Mouse (Mus musculus) forebrain, embryonic 11.5 days (tissue): ENCODE measurements around the gene Gps2. TPM values are rescaled to one million over a fixed set of nuclear protein-coding genes. Genes with fewer than 3 reads are reported as not detected.

Experiments
- ATAC-seq: fragments of 200-750 bp; cut with Nextera tagmentation; replicated peaks from 2 replicates; pipeline ENCODE4 v1.8.0; 2017; ENCODE audit warnings: moderate TSS enrichment; ENCODE audit not compliant: low FRiP score
- DNase-seq: peaks from one replicate; pipeline ENCODE4 v3.0.0-alpha.2; 2017; ENCODE audit warnings: low spot score
- H3K27ac ChIP-seq: fragments of 300-500 bp; sonication (generic); 2 replicates; pipeline ENCODE4 v1.5.1; 2014; ENCODE audit warnings: low read depth, low read length
- H3K27me3 ChIP-seq: fragments of 300-500 bp; sonication (generic); 2 replicates; pipeline ENCODE4 v1.6.1; 2014; ENCODE audit warnings: mild to moderate bottlenecking, low read length, mixed read lengths; ENCODE audit not compliant: control insufficient read depth, insufficient read depth
- H3K36me3 ChIP-seq: fragments of 300-500 bp; sonication (generic); 2 replicates; pipeline ENCODE4 v1.6.1; 2014; ENCODE audit warnings: mild to moderate bottlenecking, low read length, moderate library complexity, mixed read lengths; ENCODE audit not compliant: control insufficient read depth, insufficient read depth
- H3K4me1 ChIP-seq: fragments of 300-500 bp; sonication (generic); replicated peaks from 2 replicates; pipeline ENCODE4 v1.6.1; 2014; ENCODE audit warnings: low read length, mixed read lengths; ENCODE audit not compliant: control insufficient read depth, insufficient read depth
- H3K4me2 ChIP-seq: fragments of 300-500 bp; sonication (generic); 2 replicates; pipeline ENCODE4 v1.6.1; 2014; ENCODE audit warnings: low read depth, mild to moderate bottlenecking, low read length, moderate library complexity, mixed read lengths; ENCODE audit not compliant: severe bottlenecking
- H3K4me3 ChIP-seq: fragments of 300-500 bp; sonication (generic); 2 replicates; pipeline ENCODE4 v1.5.1; 2014; ENCODE audit warnings: low read depth, low read length
- H3K9ac ChIP-seq: fragments of 300-500 bp; sonication (generic); 2 replicates; pipeline ENCODE4 v1.6.1; 2014; ENCODE audit warnings: low read length
- H3K9me3 ChIP-seq: fragments of 300-500 bp; sonication (generic); 2 replicates; pipeline ENCODE4 v1.6.1; 2016; ENCODE audit warnings: low read length, mixed read lengths; ENCODE audit not compliant: control insufficient read depth
- WGBS: fragments of 180-500 bp; shearing (Covaris S2); extraction: QIAGEN DNeasy Blood & Tissue Kit; methylation state at CpG from one replicate; pipeline ENCODE4 v1.1.7; 2014; 5-methylcytosine and 5-hydroxymethylcytosine counted together
- polyA plus RNA-seq: library from polyadenylated mRNA; unstranded; fragments of >200 nt; fragmentation: Nextera tagmentation; extraction: Ambion mirVana; gene quantifications from 2 replicates; pipeline ENCODE4 v1.2.1, GENCODE M21; 2014

The Gps2 gene
- polyA plus RNA-seq, 1 experiment from 2014 or later: 99.2 TPM

DNA sequence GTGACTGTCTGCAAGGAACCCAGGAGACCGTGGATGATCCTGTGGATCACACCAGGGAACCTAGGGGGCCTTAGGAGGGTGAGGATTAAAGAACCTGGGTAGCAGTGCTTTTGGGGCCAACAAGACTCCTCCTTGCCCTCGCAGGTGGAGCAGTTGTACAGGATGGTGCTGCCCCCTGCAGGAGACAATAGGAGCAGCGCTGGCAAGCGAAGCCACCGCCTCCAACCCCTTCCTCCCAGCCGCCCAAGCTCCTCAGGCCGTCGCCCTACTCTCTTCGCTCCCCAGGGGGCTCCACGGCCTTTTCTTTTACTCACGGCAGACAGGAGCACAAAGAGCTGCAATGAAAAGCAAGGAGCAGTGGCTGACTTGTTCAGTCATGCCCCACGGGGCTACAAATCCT is 36.8 kb upstream of the Gps2 start:
- 0 out of 2 replicates have a peak overlapping the region, but pooled peaks have one; percentile 6 for H3K4me3 ChIP-seq
- H3K9ac ChIP-seq: peak overlapping the region; percentile 29
- no peak overlapping the region for H3K27ac ChIP-seq
- peak overlapping the region; percentile 43; the same call in 1 of the 2 replicates for H3K4me2 ChIP-seq
- no peaks in the 10 kb centered on the region for H3K9me3 ChIP-seq
- H3K36me3 ChIP-seq: no peaks in the 10 kb centered on the region
- WGBS: 2% methylated on average over 12 of the region's 12 CpGs
- ATAC-seq: peak; percentile 58; the same call in 1 of the 2 replicates
- H3K27me3 ChIP-seq: peaks cover 2% of the 10 kb centered on the region; the same call in 1 of the 2 replicates
- H3K4me1 ChIP-seq: peaks cover 6% of the 10 kb centered on the region; the same call in 1 of the 2 replicates
- DNase-seq: peak; percentile 93

DNA sequence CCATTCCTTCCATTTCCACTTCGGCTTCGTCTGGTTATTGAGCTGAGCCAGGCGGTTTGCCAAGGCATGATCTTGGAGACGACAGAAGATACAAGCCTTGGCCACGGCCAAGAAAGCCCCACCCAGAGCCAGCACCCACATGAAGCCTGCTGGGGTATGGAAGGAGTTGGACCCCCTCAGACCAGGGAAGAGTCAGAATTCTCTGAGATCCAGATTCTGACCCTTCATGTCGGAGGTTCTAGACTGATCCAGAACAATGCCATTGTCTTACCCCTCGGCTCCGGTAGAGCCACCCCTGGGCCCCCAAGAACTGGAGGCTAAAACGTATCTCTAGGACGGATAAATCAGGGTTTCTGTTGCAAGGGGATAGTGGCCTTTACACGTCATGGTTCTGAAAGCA is 35.8 kb upstream of the Gps2 start, which contains the start of gene Tmem95:
Gene Tmem95 (minus strand): TSS at position 141 of the 400 bp plus-strand sequence.
- Histone ChIP-seq H3K4me3 (0 out of 2 replicates have a peak within 1 kb of the TSS, but pooled peaks have one; percentile 6), H3K9ac (peak within 1 kb of the TSS; percentile 29), H3K4me1 (peaks cover 6% of the 10 kb centered on the region; the same call in 1 of the 2 replicates)

DNA sequence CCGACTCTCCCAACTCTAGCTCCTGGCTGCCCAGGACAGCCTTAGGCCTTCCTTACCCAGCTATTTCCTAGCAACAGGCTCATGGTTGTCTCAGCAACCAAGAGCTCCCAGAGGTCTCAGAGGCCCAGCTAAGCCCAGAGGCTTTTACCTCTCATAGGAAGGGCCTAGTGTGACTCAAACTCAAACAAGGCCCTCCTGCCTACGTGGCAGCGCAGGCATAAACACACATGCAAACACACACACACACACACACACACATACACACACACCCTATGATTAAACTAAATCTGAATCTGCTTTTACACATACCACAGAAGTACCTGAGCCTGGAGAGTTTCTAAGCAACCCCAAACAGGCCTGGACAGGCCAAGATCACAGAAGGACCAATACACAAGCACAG is 35.3 kb upstream of the Gps2 start:
- Histone ChIP-seq H3K4me1 (peaks cover 6% of the 10 kb centered on the region; the same call in 1 of the 2 replicates), H3K27ac (no peak overlapping the region)
- WGBS: 84% methylated on average over 3 of the region's 3 CpGs

More for the DNA sequence above, 35.8 kb upstream of the Gps2 start, which contains the start of gene Tmem95:
- no peak within 1 kb of the TSS for H3K27ac ChIP-seq
- H3K27me3 ChIP-seq: peaks cover 5% of the 10 kb centered on the region; the same call in 1 of the 2 replicates
- ATAC-seq (no peak), DNase-seq (no peak)
- H3K4me2 ChIP-seq: peak within 1 kb of the TSS; percentile 43; the same call in 1 of the 2 replicates
- H3K36me3 ChIP-seq: no peaks in the 10 kb centered on the region
- WGBS: 92% methylated on average over 11 of the region's 11 CpGs
- no peaks in the 10 kb centered on the region for H3K9me3 ChIP-seq

DNA sequence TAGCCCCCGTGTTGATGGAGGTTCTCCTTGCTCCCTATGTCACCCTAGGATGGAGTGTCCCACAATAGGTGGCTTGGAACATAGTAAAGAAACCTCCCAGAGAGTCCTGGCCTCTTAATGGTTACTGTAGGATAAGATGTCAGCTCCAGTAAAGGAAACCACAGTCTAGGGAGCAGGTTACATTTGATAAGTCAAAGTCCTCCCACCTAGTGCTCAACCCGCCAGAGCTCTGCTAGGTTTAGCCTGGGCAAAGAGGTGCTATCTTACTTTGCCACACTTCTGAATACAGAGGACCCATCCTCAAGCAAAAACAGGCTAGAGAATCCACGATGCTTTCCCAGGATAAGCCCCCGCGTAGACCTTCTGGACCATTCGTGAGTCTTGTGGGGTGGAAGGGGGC is 34.7 kb upstream of the Gps2 start:
- Histone ChIP-seq H3K9ac (no peak overlapping the region), H3K36me3 (no peaks in the 10 kb centered on the region), H3K27me3 (peaks cover 5% of the 10 kb centered on the region; the same call in 1 of the 2 replicates), H3K4me1 (peaks cover 6% of the 10 kb centered on the region; the same call in 1 of the 2 replicates), H3K27ac (no peak overlapping the region), H3K4me3 (no peak overlapping the region), H3K9me3 (no peaks in the 10 kb centered on the region), H3K4me2 (no peak overlapping the region)
- WGBS: 95% methylated on average over 6 of the region's 6 CpGs
- ATAC-seq: no peak
- DNase-seq: no peak

More for the DNA sequence above, 35.3 kb upstream of the Gps2 start:
- Histone ChIP-seq H3K4me2 (no peak overlapping the region), H3K9ac (no peak overlapping the region), H3K27me3 (peaks cover 5% of the 10 kb centered on the region; the same call in 1 of the 2 replicates), H3K9me3 (no peaks in the 10 kb centered on the region), H3K4me3 (no peak overlapping the region), H3K36me3 (no peaks in the 10 kb centered on the region)
- DNase-seq (no peak), ATAC-seq (no peak)

DNA sequence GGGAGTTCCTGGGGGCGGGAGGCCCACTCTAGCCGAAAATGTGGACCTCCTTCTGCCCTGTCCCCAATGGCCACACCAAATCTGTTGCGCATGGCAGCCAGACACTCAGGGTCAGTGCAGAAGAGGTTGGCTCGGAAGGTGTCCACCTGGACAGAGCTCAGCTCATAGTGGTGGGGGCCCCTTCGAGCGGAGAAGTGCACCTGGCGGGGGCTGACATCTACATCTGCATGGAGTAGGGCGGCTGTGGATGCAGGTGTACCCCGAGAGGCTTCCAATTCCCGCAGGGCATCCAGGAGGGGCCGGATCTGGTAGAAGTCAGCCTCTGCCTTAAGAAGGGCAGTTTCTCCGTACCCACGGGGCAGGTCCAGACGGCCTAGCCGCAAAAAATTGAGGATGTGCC is 34.0 kb upstream of the Gps2 start:
- H3K27me3 ChIP-seq: peaks cover 5% of the 10 kb centered on the region; the same call in 1 of the 2 replicates
- H3K4me2 ChIP-seq: peak overlapping the region; percentile 67; the same call in 1 of the 2 replicates
- H3K4me1 ChIP-seq: peaks cover 6% of the 10 kb centered on the region; the same call in 1 of the 2 replicates
- ATAC-seq (no peak), DNase-seq (no peak)
- H3K4me3 ChIP-seq: peak overlapping the region; percentile 39
- H3K9ac ChIP-seq: no peak overlapping the region
- WGBS: 53% methylated on average over 15 of the region's 15 CpGs
- no peaks in the 10 kb centered on the region for H3K36me3 ChIP-seq
- H3K9me3 ChIP-seq: no peaks in the 10 kb centered on the region
- H3K27ac ChIP-seq: no peak overlapping the region

GRCm38 (mm10) chr11:69880506-69880852 is 33.2 kb upstream of the Gps2 start:
- peak overlapping the region; percentile 67 for H3K4me2 ChIP-seq
- peak overlapping the region; percentile 48 for H3K9ac ChIP-seq
- H3K9me3 ChIP-seq: no peaks in the 10 kb centered on the region
- H3K4me3 ChIP-seq: peak overlapping the region; percentile 39
- DNase-seq: peak; percentile 80
- no peak for ATAC-seq
- peak overlapping the region; percentile 32 for H3K27ac ChIP-seq
- no peaks in the 10 kb centered on the region for H3K36me3 ChIP-seq
- WGBS: under 1% methylated on average over 18 of the region's 18 CpGs
- peaks cover 5% of the 10 kb centered on the region; the same call in 1 of the 2 replicates for H3K27me3 ChIP-seq
- peaks cover 6% of the 10 kb centered on the region; the same call in 1 of the 2 replicates for H3K4me1 ChIP-seq

- Histone ChIP-seq H3K27ac (peak within 1 kb of the TSS; percentile 32), H3K4me1 (peaks cover 6% of the 10 kb centered on the region; the same call in 1 of the 2 replicates), H3K36me3 (no peaks in the 10 kb centered on the region), H3K27me3 (peaks cover 5% of the 10 kb centered on the region; the same call in 1 of the 2 replicates), H3K9me3 (no peaks in the 10 kb centered on the region), H3K4me2 (peak within 1 kb of the TSS; percentile 67), H3K9ac (peak within 1 kb of the TSS; percentile 48), H3K4me3 (peak within 1 kb of the TSS; percentile 39)
- ATAC-seq (peak; percentile 85), DNase-seq (peak; percentile 88)
- under 1% methylated on average over 46 of the region's 46 CpGs for WGBS
These were observed 32.7 kb upstream of the Gps2 start, which contains the start of gene Kctd11 for GRCm38 (mm10) chr11:69880853-69881603. Kctd11 (minus strand) TSS chr11:69881406.

- Histone ChIP-seq H3K4me2 (peak overlapping the region; percentile 67; the same call in 1 of the 2 replicates), H3K9ac (0 out of 2 replicates have a peak overlapping the region, but pooled peaks have one; percentile 30), H3K9me3 (no peaks in the 10 kb centered on the region), H3K27me3 (peaks cover 5% of the 10 kb centered on the region; the same call in 1 of the 2 replicates), H3K4me3 (peak overlapping the region; percentile 39), H3K27ac (no peak overlapping the region), H3K36me3 (no peaks in the 10 kb centered on the region), H3K4me1 (peaks cover 6% of the 10 kb centered on the region; the same call in 1 of the 2 replicates)
- ATAC-seq (no peak), DNase-seq (no peak)
- 59% methylated on average over 21 of the region's 21 CpGs for WGBS
These were observed 31.7 kb upstream of the Gps2 start for GRCm38 (mm10) chr11:69881787-69882670.
